Mouse (Mus musculus) embryo, embryonic 9.5 days (tissue): ENCODE measurements around the gene P4ha1.
"Not testable (repeated sequence)": the region's sequence is repeated elsewhere in the genome, so short reads cannot be mapped to it uniquely, and the experiment has no call there.

ENCODE experiments used
- DNase-seq: peaks from one replicate; pipeline ENCODE4 v3.0.0-alpha.2; 2017; ENCODE audit errors: extremely low spot score

The P4ha1 gene

GRCm38 (mm10) chr10:59368729-59369128 lies 45.6 kb downstream of the P4ha1 start:
- no peak for DNase-seq

- DNase-seq = no peak
These were observed 46.3 kb downstream of the P4ha1 start for GRCm38 (mm10) chr10:59369426-59369825.

- DNase-seq = no peak
These were observed 54.8 kb downstream of the P4ha1 start for GRCm38 (mm10) chr10:59377906-59378305.

- no peak for DNase-seq
These were observed 55.6 kb downstream of the P4ha1 start for GRCm38 (mm10) chr10:59378728-59379127.

GRCm38 (mm10) chr10:59379927-59380326 lies 56.8 kb downstream of the P4ha1 start:
- no peak for DNase-seq

- no peak for DNase-seq
These were observed 57.3 kb downstream of the P4ha1 start for GRCm38 (mm10) chr10:59380411-59380821.

GRCm38 (mm10) chr10:59381563-59381962 lies 58.5 kb downstream of the P4ha1 start:
- DNase-seq = not testable (repeated sequence)

GRCm38 (mm10) chr10:59386951-59387350 lies 63.9 kb downstream of the P4ha1 start:
- DNase-seq = no peak

- no peak for DNase-seq
These were observed 66.6 kb downstream of the P4ha1 start for GRCm38 (mm10) chr10:59389652-59390051.

- DNase-seq = no peak
These were observed 68.8 kb downstream of the P4ha1 start for GRCm38 (mm10) chr10:59391907-59392306.

GRCm38 (mm10) chr10:59395461-59395860 lies 72.4 kb downstream of the P4ha1 start, which contains the start of gene Gm10273:
Gene Gm10273, plus strand, starts transcription at chr10:59395632.
- not testable (repeated sequence) for DNase-seq

- DNase-seq = no peak
These were observed 80.0 kb downstream of the P4ha1 start, which contains the start of gene Pla2g12b for GRCm38 (mm10) chr10:59402899-59403792. Gene Pla2g12b, plus strand, starts transcription at chr10:59403660.

- no peak for DNase-seq
These were observed 80.7 kb downstream of the P4ha1 start for GRCm38 (mm10) chr10:59403793-59404149.

- DNase-seq = no peak
These were observed 85.4 kb downstream of the P4ha1 start for GRCm38 (mm10) chr10:59408499-59408898.

- no peak for DNase-seq
These were observed 87.2 kb downstream of the P4ha1 start for GRCm38 (mm10) chr10:59410264-59410663.

GRCm38 (mm10) chr10:59413711-59414110 lies 90.6 kb downstream of the P4ha1 start:
- no peak for DNase-seq

- DNase-seq = no peak
These were observed 93.5 kb downstream of the P4ha1 start for GRCm38 (mm10) chr10:59416623-59417022.

- no peak for DNase-seq
These were observed 96.4 kb downstream of the P4ha1 start for GRCm38 (mm10) chr10:59419516-59419915.
